Mouse (Mus musculus) duodenum, adult 2 months (tissue): Measurements from ENCODE around the gene 9330182L06Rik. TPM values are rescaled to one million over a fixed set of nuclear protein-coding genes. Genes with fewer than 3 reads are reported as not detected.

Experiments
- polyA plus RNA-seq: library from polyadenylated mRNA; depleted of rRNA; stranded (reverse); fragments of >200 nt; gene quantifications from 2 replicates; pipeline ENCODE4 v1.2.3, GENCODE M21; 2012; ENCODE audit warnings: low replicate concordance; rRNA removed

Gene 9330182L06Rik
- polyA plus RNA-seq, result 0.14 and 0.19 TPM in 2 replicates

GRCm38 (mm10) chr5:9265586-9266279 lies at the start of gene 9330182L06Rik:
TSS of gene 9330182L06Rik (plus strand) at chr5:9266118.

Other genes starting within 250 kb of the 9330182L06Rik start
- 17.6 and 49.1 TPM in 2 replicates for gene Tmem243, start 165.4 kb upstream of the 9330182L06Rik start, polyA plus RNA-seq
- gene Dmtf1, start 104.3 kb upstream of the 9330182L06Rik start, polyA plus RNA-seq, result 0.98 and 1.5 TPM in 2 replicates